Mouse (Mus musculus): ENCODE results near the gene BC049730.

DNA sequence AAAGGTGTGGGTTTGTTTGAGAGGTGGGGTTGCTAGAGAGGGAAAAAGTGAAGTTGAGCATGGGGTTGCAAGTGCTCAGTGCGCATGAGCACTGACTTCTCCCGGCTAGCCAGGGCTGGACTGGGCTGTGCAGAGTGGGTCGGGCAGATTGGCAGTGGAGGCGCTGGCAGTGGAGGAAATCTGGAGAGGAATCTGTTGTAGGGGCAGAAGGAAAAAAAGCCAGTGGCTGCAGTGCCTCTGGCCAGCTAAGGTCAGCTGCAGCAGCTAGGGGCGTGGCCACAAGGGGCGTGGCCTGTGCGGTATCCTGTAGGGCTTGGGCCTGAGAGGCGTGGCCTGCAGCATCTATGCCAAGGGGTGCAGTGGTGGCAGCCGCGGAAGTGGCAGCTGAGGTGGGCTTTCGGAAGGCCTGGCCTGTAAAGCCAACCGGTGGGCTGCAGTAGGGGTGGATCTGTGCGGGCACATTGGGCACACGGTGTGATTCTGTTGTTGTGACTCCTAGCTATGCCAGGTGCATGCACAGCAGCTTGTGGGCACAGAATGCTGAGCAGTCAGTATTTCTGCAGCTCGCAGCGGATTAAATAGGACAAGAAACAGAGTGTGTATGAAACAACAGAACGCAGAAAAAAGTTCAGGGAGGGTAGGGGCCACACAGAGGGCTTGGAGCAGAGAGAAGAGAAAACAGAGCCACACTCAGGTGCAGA, 27.1 kb downstream of the BC049730 start:
- TF ChIP-seq CTCF (IDR thresholded peaks at IDR 0.05; ENCODE audit: low read depth, low read length) (no peak), POLR2A (IDR thresholded peaks at IDR 0.05; ENCODE audit: extremely low read depth, insufficient read depth, low read length) (no peak)

Data from liver, adult 2 months (tissue).